Mouse (Mus musculus): ENCODE results near the gene Mylk.

GRCm38 (mm10) chr16:34921319-34921718 lies 176.3 kb downstream of the Mylk start:
- TF ChIP-seq CTCF (IDR thresholded peaks at IDR 0.05; ENCODE audit: insufficient read depth, low read depth, low read length) (no peak), POLR2A (IDR thresholded peaks at IDR 0.05; ENCODE audit: insufficient read depth, low read depth, low read length) (no peak)
